Mouse (Mus musculus) midbrain, embryonic 12.5 days (tissue): ENCODE measurements at regions not wholly inside any gene's neighbourhood (a gene's known extent, or its start where the extent isn't known, plus 50 kb on each side); places are given as distances from the start of the nearest gene placed in this dataset.
A peak's percentile ranks its signal among the peaks of the same experiment; 100 is the strongest.

Source experiments
- ATAC-seq: fragments of 200-750 bp; cut with Nextera tagmentation; 2 replicates; pipeline ENCODE4 v1.8.0; 2017; ENCODE audit warnings: low read depth, moderate TSS enrichment, moderate library complexity; ENCODE audit not compliant: low FRiP score
- H3K27ac ChIP-seq: fragments of 300-500 bp; sonication (generic); replicated peaks from 2 replicates; pipeline ENCODE4 v1.5.1; 2016; ENCODE audit warnings: mild to moderate bottlenecking
- H3K27me3 ChIP-seq: fragments of 300-500 bp; sonication (generic); 2 replicates; pipeline ENCODE4 v1.6.1; 2016; ENCODE audit warnings: mild to moderate bottlenecking
- H3K36me3 ChIP-seq: fragments of 300-500 bp; sonication (generic); 2 replicates; pipeline ENCODE4 v1.6.1; 2016
- H3K4me1 ChIP-seq: fragments of 300-500 bp; sonication (generic); 2 replicates; pipeline ENCODE4 v1.6.1; 2016
- H3K4me2 ChIP-seq: fragments of 300-500 bp; sonication (generic); replicated peaks from 2 replicates; pipeline ENCODE4 v1.6.1; 2016; ENCODE audit warnings: mild to moderate bottlenecking, moderate library complexity
- H3K4me3 ChIP-seq: fragments of 300-500 bp; sonication (generic); 2 replicates; pipeline ENCODE4 v1.5.1; 2016; ENCODE audit warnings: mild to moderate bottlenecking
- H3K9ac ChIP-seq: fragments of 300-500 bp; sonication (generic); replicated peaks from 2 replicates; pipeline ENCODE4 v1.6.1; 2016; ENCODE audit warnings: mild to moderate bottlenecking, moderate library complexity
- H3K9me3 ChIP-seq: fragments of 300-500 bp; sonication (generic); 2 replicates; pipeline ENCODE4 v1.6.1; 2016; ENCODE audit warnings: mild to moderate bottlenecking
- WGBS: fragments of 180-500 bp; shearing (Covaris S2); methylation state at CpG from one replicate; pipeline ENCODE4 v1.1.7; 2016; 5-methylcytosine and 5-hydroxymethylcytosine counted together

DNA sequence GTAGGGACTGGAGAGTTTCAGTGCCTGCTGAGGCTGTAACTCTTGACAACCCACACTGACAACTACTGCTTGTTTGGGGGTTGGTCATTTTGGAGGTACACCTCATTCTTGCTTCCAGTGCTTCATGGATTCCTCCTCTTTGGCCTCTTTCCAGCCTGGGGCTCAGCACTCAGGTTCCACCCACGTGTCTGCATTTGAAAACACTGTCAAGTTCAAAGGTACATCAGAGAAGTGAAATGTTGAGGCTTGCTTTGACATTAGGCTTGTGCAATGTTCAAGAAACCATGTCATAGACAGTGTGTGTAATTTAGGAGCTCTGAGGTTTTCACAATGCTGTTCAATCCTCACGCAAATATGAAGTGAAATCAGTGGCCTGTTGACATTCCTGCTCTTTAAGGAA is 304.5 kb downstream of the Sox11 start:
- H3K27me3 ChIP-seq = no peaks in the 10 kb centered on the region
- no peak overlapping the region for H3K9ac ChIP-seq
- H3K36me3 ChIP-seq = no peaks in the 10 kb centered on the region
- H3K4me2 ChIP-seq = no peak overlapping the region
- ATAC-seq = no peak
- no peak overlapping the region for H3K27ac ChIP-seq
- WGBS = 77% methylated on average over 2 of the region's 2 CpGs
- H3K4me3 ChIP-seq = no peak overlapping the region
- no peaks in the 10 kb centered on the region for H3K9me3 ChIP-seq
- no peaks in the 10 kb centered on the region for H3K4me1 ChIP-seq

DNA sequence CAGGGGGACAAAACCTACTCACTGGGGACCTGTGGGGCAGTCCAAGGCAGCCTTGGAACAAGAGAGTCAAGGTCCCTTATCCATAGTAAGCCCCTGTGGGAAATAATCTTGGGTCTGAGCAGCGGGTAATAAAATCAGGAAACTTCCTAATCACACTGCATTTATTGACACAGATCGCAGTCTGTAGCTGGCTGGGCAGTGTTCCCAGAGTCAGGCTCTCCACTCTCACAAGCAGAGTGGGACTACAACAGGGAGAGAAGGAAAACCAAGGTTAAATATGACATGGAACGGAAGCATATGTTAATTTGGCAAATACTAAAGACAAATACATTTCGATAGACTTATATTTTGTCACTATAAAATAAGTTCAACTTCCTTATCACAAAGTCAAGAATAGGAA is 322.6 kb downstream of the Sox11 start:
- no peak overlapping the region for H3K4me3 ChIP-seq
- no peaks in the 10 kb centered on the region for H3K9me3 ChIP-seq
- ATAC-seq = no peak
- H3K4me1 ChIP-seq = peaks cover 13% of the 10 kb centered on the region
- H3K27ac ChIP-seq = peak overlapping the region; percentile 61
- 74% methylated on average over 4 of the region's 4 CpGs for WGBS
- no peaks in the 10 kb centered on the region for H3K36me3 ChIP-seq
- H3K27me3 ChIP-seq = no peaks in the 10 kb centered on the region
- no peak overlapping the region for H3K9ac ChIP-seq
- H3K4me2 ChIP-seq = no peak overlapping the region

DNA sequence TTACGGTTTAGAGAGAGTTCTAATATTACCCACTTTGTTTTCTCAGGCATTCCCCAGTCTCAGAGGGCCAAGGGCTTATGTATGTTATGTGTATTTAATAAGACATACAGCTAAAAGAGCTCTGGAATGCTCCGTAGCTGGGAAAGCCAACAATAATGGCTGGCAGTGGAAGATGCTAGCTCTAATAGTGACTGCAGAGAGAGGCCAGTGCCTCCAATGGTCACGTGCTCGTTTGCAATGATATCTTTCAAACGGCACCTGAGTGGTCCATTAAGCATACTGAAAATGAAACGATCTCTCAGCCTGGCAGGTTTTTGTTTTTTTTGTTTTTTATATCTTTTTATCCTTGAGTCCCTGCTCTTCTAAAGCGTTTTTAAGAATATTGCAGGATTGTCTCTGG is 324.0 kb downstream of the Sox11 start:
- Histone ChIP-seq H3K4me1 (peaks cover 13% of the 10 kb centered on the region), H3K9me3 (no peaks in the 10 kb centered on the region), H3K27ac (peak overlapping the region; percentile 65), H3K36me3 (no peaks in the 10 kb centered on the region), H3K27me3 (no peaks in the 10 kb centered on the region), H3K4me2 (no peak overlapping the region), H3K4me3 (no peak overlapping the region), H3K9ac (no peak overlapping the region)
- ATAC-seq = no peak
- 58% methylated on average over 7 of the region's 7 CpGs for WGBS

DNA sequence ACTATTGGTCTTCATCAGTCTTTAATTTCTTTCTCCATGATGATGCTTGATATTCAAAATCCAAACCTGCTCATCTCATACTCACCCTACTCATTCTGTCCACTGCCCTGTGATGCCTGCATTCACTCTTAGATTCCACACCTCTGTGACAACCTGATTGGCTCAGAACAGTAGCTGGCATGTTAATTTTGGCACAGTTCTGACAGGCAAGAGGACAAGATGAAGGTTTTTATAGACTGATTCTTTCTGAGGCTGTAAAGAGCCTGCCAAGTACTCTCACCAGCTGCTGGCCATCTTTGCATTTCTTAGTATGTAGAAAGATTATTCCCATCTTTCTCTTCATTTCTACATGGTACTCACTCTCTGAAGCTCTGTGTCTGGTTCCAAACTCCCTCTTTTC is 343.1 kb downstream of the Sox11 start:
- Histone ChIP-seq H3K36me3 (no peaks in the 10 kb centered on the region), H3K4me3 (no peak overlapping the region), H3K9ac (no peak overlapping the region), H3K27ac (no peak overlapping the region), H3K4me2 (no peak overlapping the region), H3K4me1 (0 out of 2 replicates have a peak, but pooled peaks cover 2% of the 10 kb centered on the region), H3K27me3 (no peaks in the 10 kb centered on the region), H3K9me3 (no peaks in the 10 kb centered on the region)
- ATAC-seq = no peak

DNA sequence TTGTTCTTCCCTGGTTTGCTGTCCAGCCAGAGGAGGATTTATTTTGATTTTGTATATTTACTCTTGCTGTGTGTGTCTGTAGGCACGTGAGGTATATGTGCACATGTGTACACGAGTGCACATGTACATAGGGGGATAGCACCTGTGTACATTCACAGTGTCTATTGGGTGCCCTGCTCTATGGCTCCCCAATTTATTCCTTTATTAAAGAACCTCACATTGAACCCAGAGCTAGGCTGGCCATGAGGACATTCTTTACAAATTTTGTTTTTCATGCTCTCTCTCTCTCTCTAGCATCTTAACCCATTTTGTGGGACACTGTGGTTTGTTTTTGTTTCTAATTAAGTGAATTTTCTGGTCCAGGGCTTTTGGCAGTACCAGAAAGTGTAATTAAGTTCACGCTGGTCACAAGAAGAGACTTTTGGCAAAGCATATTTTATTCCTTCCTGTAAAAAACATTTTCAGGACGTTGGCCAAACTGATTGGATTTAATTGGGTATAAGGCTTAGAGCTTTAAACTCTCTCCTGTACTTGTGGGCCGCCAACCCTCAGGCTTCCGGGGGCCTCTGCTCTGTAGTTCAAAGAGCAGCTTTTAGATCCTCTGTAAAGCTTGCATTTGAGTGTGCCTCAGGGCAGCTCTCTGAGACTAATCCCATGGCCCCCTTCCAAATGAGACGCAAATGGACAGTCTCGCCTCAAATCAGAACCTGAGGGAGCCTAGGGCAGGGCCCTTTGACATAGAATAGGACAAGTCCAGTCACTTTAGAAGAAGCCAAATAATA is 365.9 kb downstream of the Sox11 start:
- Histone ChIP-seq H3K4me3 (no peak overlapping the region), H3K9me3 (no peaks in the 10 kb centered on the region), H3K27ac (peak overlapping the region; percentile 36), H3K4me1 (peaks cover 9% of the 10 kb centered on the region), H3K9ac (no peak overlapping the region), H3K27me3 (no peaks in the 10 kb centered on the region), H3K4me2 (no peak overlapping the region), H3K36me3 (no peaks in the 10 kb centered on the region)
- no peak for ATAC-seq
- 31% methylated on average over 8 of the region's 8 CpGs for WGBS

DNA sequence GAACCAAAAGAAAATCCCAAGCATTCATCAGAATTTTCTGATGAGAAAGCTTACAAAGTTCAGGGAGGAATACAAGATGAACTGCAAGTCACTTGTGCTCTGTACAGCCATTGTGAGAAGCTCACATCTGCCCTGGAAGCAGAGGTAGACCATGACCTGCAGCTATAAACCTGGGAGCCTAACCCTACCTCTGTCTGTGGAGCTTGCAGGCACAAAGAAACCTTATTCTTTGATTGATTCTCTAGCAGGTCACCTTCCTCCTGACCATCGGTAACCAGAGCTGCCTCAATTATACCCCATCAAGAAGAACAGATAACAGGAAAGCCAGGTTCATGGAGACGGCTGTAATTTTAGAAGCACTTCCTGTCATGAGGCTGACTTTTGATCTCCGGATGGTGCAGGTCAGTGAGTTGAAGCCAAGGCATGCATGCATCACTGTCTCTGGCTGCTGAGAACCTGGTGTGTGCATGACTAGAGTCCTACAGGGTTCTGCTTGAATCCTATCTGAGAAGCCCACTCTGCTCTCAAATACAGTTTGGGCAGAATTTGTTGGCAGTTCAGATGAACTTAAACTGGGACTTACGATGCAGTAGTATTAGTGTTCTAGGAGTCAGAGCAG is 369.8 kb downstream of the Sox11 start:
- 85% methylated on average over 4 of the region's 4 CpGs for WGBS
- Histone ChIP-seq H3K36me3 (no peaks in the 10 kb centered on the region), H3K4me2 (no peak overlapping the region), H3K4me3 (no peak overlapping the region), H3K9ac (no peak overlapping the region), H3K27me3 (no peaks in the 10 kb centered on the region), H3K4me1 (peaks cover 13% of the 10 kb centered on the region), H3K9me3 (no peaks in the 10 kb centered on the region), H3K27ac (no peak overlapping the region)
- no peak for ATAC-seq

DNA sequence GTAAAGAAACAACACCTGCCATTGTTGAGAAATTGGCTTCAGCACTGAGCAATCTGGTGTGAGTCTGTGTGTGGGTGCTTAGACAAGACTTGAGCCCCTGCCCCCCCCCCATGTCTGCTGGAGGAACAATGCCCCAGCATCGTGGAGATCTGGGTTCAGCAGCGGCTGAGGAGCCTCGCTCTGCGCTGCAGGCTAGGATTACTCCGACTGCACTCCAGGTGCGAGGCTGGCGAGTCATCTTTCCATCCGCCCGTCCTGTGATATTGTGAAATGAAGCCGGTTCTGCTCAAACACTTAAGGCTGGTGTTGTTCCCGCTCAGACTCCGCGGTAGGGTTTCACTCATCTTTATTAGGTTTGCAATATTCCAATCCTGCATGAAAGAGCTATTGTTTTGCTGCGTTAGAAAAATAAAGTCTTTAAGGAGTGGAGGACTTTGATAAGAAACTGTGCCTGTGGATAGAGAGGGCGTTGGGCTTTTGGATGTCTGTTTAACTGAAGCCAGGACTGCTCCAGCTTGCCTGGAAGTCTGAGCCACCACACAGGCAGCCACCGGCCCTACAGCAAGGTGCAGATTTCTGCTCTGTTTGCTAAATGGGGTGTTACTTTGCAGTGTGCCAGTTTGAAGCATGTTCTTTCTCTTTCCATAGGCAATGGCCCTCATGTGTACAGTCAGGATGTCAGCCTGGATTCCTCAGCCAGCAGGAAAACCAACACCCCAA is 375.2 kb downstream of the Sox11 start:
- Histone ChIP-seq H3K9me3 (0 out of 2 replicates have a peak, but pooled peaks cover 2% of the 10 kb centered on the region), H3K9ac (no peak overlapping the region), H3K4me3 (no peak overlapping the region), H3K4me2 (no peak overlapping the region), H3K36me3 (no peaks in the 10 kb centered on the region), H3K27ac (no peak overlapping the region), H3K27me3 (no peaks in the 10 kb centered on the region), H3K4me1 (0 out of 2 replicates have a peak, but pooled peaks cover 7% of the 10 kb centered on the region)
- WGBS = 55% methylated on average over 16 of the region's 16 CpGs
- ATAC-seq = no peak

DNA sequence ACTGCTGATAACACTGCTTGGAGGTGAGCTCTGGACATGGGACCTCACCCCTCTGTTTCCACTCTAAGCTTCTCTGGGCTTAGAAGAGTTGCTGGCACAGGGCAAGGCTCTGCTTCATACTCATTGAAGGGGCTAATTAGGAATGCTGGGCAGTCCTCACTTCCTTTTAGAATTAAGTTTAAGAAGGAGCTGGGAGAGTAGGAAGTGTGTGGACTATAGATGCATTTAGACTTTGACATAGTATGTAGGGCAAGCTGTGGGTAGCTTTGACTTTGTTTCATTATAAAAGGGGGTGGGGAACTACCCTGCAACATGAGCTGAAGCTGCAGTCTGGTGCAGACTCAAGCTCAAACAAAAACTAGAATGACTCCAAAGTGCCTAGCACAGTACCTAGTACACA is 378.5 kb downstream of the Sox11 start:
- no peaks in the 10 kb centered on the region for H3K27me3 ChIP-seq
- H3K4me3 ChIP-seq = no peak overlapping the region
- no peak for ATAC-seq
- 0 out of 2 replicates have a peak, but pooled peaks cover 7% of the 10 kb centered on the region for H3K4me1 ChIP-seq
- H3K36me3 ChIP-seq = no peaks in the 10 kb centered on the region
- H3K4me2 ChIP-seq = no peak overlapping the region
- no peak overlapping the region for H3K27ac ChIP-seq
- H3K9ac ChIP-seq = no peak overlapping the region
- H3K9me3 ChIP-seq = 0 out of 2 replicates have a peak, but pooled peaks cover 5% of the 10 kb centered on the region

DNA sequence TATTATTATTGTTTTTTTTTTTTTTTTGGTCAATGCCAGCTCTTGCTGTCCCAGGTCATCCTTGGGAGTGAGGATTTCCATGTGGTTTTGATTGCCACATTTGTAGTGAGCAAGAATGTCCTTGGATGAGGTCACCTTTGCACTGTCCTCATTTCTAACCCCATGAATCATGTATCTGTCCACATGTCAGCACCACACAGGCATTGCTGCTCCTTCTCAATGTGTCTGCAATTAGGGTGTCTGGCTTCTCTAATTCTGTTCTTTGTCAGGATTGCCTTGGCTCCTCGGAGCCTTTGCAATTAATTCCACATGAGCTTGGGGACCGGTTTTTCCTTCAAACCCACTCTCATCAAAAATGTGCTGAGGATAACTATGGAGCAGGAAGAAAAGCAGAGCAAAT is 402.5 kb downstream of the Sox11 start:
- Histone ChIP-seq H3K9me3 (no peaks in the 10 kb centered on the region), H3K27me3 (no peaks in the 10 kb centered on the region), H3K36me3 (no peaks in the 10 kb centered on the region), H3K4me1 (peaks cover 21% of the 10 kb centered on the region), H3K4me3 (no peak overlapping the region), H3K4me2 (no peak overlapping the region), H3K27ac (no peak overlapping the region), H3K9ac (no peak overlapping the region)
- ATAC-seq = no peak
- WGBS = 72% methylated on average over 2 of the region's 2 CpGs

DNA sequence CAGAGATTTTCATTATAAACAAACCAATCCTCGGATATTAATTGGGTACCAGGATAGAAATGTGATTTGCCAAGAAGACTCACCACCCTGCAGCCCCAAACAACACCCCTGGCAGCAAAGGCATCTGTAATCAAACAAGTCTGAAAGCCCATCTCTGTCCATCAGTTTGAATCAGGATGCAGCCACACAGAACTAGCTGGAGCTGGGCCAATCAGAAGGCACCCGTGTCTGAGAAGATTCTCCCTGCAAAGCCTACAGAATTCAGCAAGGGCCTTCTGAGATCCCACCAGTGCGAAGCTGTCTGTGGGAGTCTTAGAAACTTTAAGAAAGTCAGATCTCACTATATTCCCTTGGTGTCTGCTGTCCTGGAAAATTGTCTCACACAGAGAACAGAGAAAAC is 404.5 kb downstream of the Sox11 start:
- 72% methylated on average over 3 of the region's 3 CpGs for WGBS
- H3K4me1 ChIP-seq = peaks cover 21% of the 10 kb centered on the region
- no peak for ATAC-seq
- H3K4me2 ChIP-seq = no peak overlapping the region
- no peaks in the 10 kb centered on the region for H3K27me3 ChIP-seq
- H3K27ac ChIP-seq = peak overlapping the region; percentile 69
- no peak overlapping the region for H3K4me3 ChIP-seq
- no peaks in the 10 kb centered on the region for H3K9me3 ChIP-seq
- no peak overlapping the region for H3K9ac ChIP-seq
- no peaks in the 10 kb centered on the region for H3K36me3 ChIP-seq

DNA sequence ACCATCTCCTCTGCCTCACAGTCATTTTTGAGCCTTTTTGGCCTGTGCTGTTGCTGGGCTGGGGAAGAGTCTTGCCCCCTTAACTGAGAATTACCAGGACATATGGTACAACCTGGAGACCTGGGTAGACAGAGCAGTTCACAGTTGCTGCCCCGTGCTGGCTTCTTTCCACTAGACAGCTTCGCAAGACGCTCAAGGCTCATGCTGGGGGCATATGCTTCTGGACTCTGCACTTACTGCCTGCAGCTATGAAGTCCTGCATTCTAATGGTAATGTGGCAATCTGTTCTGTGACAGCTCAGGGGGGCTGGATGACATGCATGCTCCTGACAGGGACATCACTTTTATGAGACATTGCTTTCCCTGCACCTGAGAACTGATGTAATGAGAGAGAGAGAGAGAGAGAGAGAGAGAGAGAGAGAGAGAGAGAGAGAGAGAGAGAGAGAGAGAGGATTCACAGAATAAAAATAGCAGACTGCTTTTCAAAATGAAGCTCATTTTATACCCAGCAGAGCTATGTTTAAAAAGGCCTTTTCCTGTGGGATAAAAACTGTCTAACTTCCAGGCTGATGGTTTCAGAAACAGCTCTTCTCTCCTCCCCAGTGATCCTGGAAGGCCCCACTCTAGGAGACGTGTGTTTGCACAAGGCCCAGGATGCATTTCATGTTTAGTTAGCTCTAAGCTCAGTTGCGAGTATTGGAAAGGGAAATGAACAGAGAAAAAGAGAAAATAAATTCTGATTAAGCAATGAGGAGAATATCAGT is 405.5 kb downstream of the Sox11 start:
- Histone ChIP-seq H3K4me3 (no peak overlapping the region), H3K36me3 (no peaks in the 10 kb centered on the region), H3K4me1 (peaks cover 21% of the 10 kb centered on the region), H3K9me3 (no peaks in the 10 kb centered on the region), H3K27me3 (no peaks in the 10 kb centered on the region), H3K27ac (peak overlapping the region; percentile 69), H3K4me2 (no peak overlapping the region), H3K9ac (no peak overlapping the region)
- peak; percentile 58 for ATAC-seq
- 26% methylated on average over 5 of the region's 5 CpGs for WGBS
